Mouse (Mus musculus): ENCODE data around the gene Tnfsf9. TPM values are rescaled to one million over a fixed set of nuclear protein-coding genes. Genes with fewer than 3 reads are reported as not detected.
"Not testable (repeated sequence)": the region's sequence is repeated elsewhere in the genome, so short reads cannot be mapped to it uniquely, and the experiment has no call there.

Tnfsf9 gene
- polyA plus RNA-seq, 1 experiment, result 0.79 TPM

DNA sequence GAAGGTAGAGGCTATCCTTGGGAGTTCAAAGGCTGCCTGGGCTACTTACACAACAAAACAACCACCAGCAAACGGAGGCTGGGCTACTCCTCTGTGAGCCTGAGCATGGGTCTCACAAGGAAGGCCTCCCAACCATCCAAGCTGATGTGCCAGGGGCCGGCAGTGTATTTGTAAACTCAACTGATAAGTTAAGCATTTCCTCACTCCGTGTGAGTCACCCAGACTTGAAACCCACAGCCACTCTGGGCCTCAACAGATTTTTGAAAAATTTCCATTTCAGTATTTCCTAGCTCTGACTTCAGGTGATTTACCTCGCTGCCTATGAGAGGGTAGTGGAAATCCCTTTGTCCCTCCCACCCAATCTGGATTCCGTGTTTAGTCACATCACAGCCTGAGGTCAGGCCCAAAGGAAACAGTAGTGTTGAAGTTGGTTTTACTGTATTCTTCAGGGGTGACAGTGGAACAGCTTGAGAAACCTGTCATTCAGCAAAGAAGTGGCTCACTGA is 3.6 kb downstream of the Tnfsf9 start:
- Histone ChIP-seq H3K4me3 (ENCODE audit: insufficient read depth, low read depth, low read length) (no peak overlapping the region), H3K27ac (replicated peaks; ENCODE audit: low read depth, low read length) (no peak overlapping the region), H3K4me1 (ENCODE audit: control insufficient read depth, insufficient read depth, insufficient read length, low read length) (peaks cover 2% of the 10 kb centered on the region; the same call in 1 of the 2 replicates)

DNA sequence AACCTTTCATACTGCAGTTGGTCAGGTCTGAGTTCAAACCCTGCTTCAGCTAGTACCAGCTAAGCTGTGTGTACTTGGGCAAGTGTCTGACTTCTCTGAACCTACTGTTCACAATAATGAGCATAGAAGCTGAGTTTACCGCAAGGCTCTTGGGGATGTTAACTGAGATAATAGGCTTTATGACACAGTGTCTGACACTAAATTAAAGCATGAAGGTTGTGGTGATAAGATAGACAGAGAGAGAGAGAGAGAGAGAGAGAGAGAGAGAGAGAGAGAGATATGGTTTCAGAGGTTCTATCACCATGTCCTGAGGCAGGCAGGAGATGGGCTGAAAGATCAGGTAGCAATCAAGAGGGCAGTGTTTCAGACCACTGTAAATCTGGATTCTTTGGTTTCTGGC is 4.9 kb downstream of the Tnfsf9 start:
- Histone ChIP-seq H3K4me3 (ENCODE audit: insufficient read depth, low read depth, low read length) (no peak overlapping the region), H3K4me1 (ENCODE audit: control insufficient read depth, insufficient read depth, insufficient read length, low read length) (no peaks in the 10 kb centered on the region)

GRCm38 (mm10) chr17:57112768-57113474 is 7.8 kb downstream of the Tnfsf9 start:
- no peaks in the 10 kb centered on the region for H3K4me1 ChIP-seq (ENCODE audit: control insufficient read depth, insufficient read depth, insufficient read length, low read length)
- H3K4me3 ChIP-seq (ENCODE audit: insufficient read depth, low read depth, low read length), result no peak overlapping the region
- no peak overlapping the region for H3K27ac ChIP-seq (replicated peaks; ENCODE audit: low read depth, low read length)

More for the DNA sequence above, 4.9 kb downstream of the Tnfsf9 start:
- no peak overlapping the region for H3K27ac ChIP-seq (replicated peaks; ENCODE audit: low read depth, low read length)

DNA sequence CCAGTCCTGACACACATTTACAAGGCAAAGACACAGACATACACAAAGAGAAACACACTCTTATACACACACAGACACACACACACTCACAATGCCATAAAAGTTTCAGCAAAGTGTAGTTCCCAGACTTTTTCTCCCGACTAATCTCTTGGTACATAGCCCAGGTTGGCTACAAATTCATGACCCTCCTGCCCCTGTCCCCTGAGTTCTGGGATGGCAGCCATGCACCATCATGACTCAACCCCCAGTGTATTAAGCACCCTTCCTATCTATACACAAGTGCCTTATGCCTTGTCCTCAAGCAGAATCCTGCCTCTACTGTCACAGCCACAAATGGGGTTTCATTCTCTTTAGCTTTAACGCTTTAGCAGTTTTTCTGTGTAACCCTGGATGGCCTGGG is 11.7 kb downstream of the Tnfsf9 start:
- no peak overlapping the region for H3K4me3 ChIP-seq (ENCODE audit: insufficient read depth, low read depth, low read length)
- no peaks in the 10 kb centered on the region for H3K4me1 ChIP-seq (ENCODE audit: control insufficient read depth, insufficient read depth, insufficient read length, low read length)
- H3K27ac ChIP-seq (replicated peaks; ENCODE audit: low read depth, low read length), result no peak overlapping the region

GRCm38 (mm10) chr17:57118524-57119349 is 13.6 kb downstream of the Tnfsf9 start:
- Histone ChIP-seq H3K4me1 (ENCODE audit: control insufficient read depth, insufficient read depth, insufficient read length, low read length) (no peaks in the 10 kb centered on the region), H3K4me3 (ENCODE audit: insufficient read depth, low read depth, low read length) (no peak overlapping the region), H3K27ac (replicated peaks; ENCODE audit: low read depth, low read length) (no peak overlapping the region)

GRCm38 (mm10) chr17:57121856-57122255 is 16.7 kb downstream of the Tnfsf9 start:
- Histone ChIP-seq H3K27ac (replicated peaks; ENCODE audit: low read depth, low read length) (no peak overlapping the region), H3K4me1 (ENCODE audit: control insufficient read depth, insufficient read depth, insufficient read length, low read length) (no peaks in the 10 kb centered on the region), H3K4me3 (ENCODE audit: insufficient read depth, low read depth, low read length) (no peak overlapping the region)

- H3K4me1 ChIP-seq (ENCODE audit: control insufficient read depth, insufficient read depth, insufficient read length, low read length), result no peaks in the 10 kb centered on the region
- no peak overlapping the region for H3K4me3 ChIP-seq (ENCODE audit: insufficient read depth, low read depth, low read length)
- no peak overlapping the region for H3K27ac ChIP-seq (replicated peaks; ENCODE audit: low read depth, low read length)
Measured at GRCm38 (mm10) chr17:57123192-57124118, 18.3 kb downstream of the Tnfsf9 start.

GRCm38 (mm10) chr17:57124792-57125191 is 19.7 kb downstream of the Tnfsf9 start:
- H3K4me3 ChIP-seq (ENCODE audit: insufficient read depth, low read depth, low read length), result no peak overlapping the region
- no peaks in the 10 kb centered on the region for H3K4me1 ChIP-seq (ENCODE audit: control insufficient read depth, insufficient read depth, insufficient read length, low read length)
- no peak overlapping the region for H3K27ac ChIP-seq (replicated peaks; ENCODE audit: low read depth, low read length)

DNA sequence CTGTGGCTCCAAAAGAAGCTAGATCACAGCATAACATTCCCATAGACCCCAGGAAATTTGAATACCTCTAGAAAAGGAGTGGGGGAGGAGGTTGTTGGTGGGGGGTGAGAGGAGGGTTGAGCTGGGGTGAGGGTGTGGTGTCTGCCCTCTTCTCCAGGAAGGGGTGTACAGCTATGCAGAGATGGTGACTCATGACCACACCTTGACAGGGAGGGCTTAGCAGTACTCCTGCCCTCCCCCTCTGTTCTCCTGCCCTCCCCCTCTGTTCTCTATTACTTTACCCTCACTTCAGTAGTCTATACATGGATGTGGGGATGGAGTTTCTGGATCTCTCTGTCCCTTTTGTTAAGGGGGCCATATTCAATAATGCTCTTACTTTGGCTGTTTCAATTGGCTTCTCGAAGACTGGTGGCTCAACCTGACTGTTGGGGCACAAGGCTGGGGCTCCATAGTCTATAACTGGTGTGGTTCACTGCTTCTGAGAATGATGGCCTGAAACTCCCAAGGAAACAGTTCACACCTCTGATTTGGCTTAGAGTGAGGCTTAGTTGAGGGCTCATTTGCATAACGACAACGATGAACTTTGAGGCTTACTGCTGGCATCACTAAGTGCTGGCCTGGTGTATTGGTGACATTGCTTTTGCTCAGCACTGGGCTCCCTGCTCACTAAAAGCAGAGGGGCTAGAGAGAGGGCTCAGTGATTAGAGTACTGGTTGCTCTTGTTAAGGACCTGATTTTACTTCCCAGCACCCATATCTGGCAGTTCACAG is 20.9 kb downstream of the Tnfsf9 start:
- Histone ChIP-seq H3K4me3 (ENCODE audit: insufficient read depth, low read depth, low read length) (no peak overlapping the region), H3K27ac (replicated peaks; ENCODE audit: low read depth, low read length) (no peak overlapping the region), H3K4me1 (ENCODE audit: control insufficient read depth, insufficient read depth, insufficient read length, low read length) (no peaks in the 10 kb centered on the region)

DNA sequence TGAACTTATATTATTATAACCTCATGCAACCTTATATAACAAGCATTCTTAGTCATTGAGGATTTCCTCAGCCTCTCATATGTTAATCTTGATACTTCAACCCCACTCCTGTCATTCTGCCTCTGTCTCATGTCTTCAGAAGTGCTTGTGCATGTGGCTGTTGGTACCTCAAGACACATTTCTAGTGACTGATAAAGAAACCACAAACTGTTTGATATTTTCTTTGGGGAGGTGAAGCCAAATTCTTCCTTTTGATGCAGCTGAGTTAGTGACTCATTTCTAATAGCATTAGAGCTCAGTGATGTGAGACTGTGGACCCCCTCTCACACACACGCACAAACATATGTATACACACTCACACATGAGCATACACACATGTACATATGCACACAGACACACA is 26.7 kb downstream of the Tnfsf9 start:
- H3K4me3 ChIP-seq (ENCODE audit: insufficient read depth, low read depth, low read length), result no peak overlapping the region
- H3K4me1 ChIP-seq (ENCODE audit: control insufficient read depth, insufficient read depth, insufficient read length, low read length), result no peaks in the 10 kb centered on the region
- H3K27ac ChIP-seq (replicated peaks; ENCODE audit: low read depth, low read length), result no peak overlapping the region

DNA sequence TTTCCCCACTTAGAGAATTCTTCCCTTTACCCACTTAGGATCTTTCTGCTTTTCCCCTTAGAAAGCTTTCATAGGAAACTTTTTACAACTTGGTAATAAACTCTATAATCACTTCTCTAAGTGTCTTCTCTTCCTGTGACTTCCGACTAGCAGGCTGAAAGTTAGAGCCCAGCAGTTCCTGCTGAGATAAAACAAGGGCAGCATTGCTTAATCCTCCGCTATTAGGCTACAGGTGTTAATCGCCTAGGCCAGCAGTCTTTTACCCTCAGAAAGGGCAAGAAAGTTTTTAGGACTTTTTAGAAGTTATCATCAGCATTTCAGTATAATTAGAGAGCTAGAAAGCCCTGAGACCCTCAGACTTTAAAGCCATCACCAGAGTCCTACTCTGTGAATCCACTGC is 28.9 kb downstream of the Tnfsf9 start:
- not testable (repeated sequence) for H3K4me3 ChIP-seq (ENCODE audit: insufficient read depth, low read depth, low read length); H3K4me1 ChIP-seq (ENCODE audit: control insufficient read depth, insufficient read depth, insufficient read length, low read length); H3K27ac ChIP-seq (replicated peaks; ENCODE audit: low read depth, low read length)

GRCm38 (mm10) chr17:57134693-57135092 is 29.6 kb downstream of the Tnfsf9 start:
- no peak overlapping the region for H3K4me3 ChIP-seq (ENCODE audit: insufficient read depth, low read depth, low read length)
- H3K4me1 ChIP-seq (ENCODE audit: control insufficient read depth, insufficient read depth, insufficient read length, low read length), result no peaks in the 10 kb centered on the region
- H3K27ac ChIP-seq (replicated peaks; ENCODE audit: low read depth, low read length), result no peak overlapping the region

- Histone ChIP-seq H3K27ac (replicated peaks; ENCODE audit: low read depth, low read length) (no peak overlapping the region), H3K4me3 (ENCODE audit: insufficient read depth, low read depth, low read length) (no peak overlapping the region), H3K4me1 (ENCODE audit: control insufficient read depth, insufficient read depth, insufficient read length, low read length) (no peaks in the 10 kb centered on the region)
Measured at GRCm38 (mm10) chr17:57135635-57136034, 30.5 kb downstream of the Tnfsf9 start.

DNA sequence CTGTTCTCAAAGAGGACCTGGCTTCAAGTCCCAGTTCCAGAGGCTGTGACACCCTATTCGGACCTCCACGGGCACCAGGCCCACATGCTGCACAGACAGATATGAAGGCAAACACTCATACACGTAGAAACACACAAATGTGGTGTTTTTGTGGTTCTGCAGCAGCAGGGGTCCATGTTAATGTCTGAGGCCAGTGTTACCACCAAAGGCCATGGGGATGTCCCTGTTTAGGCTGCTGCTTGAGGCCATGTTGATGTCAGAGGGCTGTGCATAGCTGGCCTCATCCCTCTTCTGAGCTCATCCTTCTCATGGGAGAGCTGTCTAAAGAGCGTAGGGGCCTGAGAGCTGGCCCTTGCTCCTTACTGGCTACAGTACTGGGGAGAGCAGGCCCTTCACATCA is 33.6 kb downstream of the Tnfsf9 start:
- no peak overlapping the region for H3K4me3 ChIP-seq (ENCODE audit: insufficient read depth, low read depth, low read length)
- no peaks in the 10 kb centered on the region for H3K4me1 ChIP-seq (ENCODE audit: control insufficient read depth, insufficient read depth, insufficient read length, low read length)
- no peak overlapping the region for H3K27ac ChIP-seq (replicated peaks; ENCODE audit: low read depth, low read length)

All from brown adipose tissue, adult 24 weeks (tissue).